ENCODE assay signal across 10 mouse cellular contexts in genomic region chr14:63066630-63067310, GRCm38 (mm10). TPM values are rescaled to one million over a fixed set of nuclear protein-coding genes. Genes with fewer than 3 reads are reported as not detected.
DNase-seq lines count a peak whose midpoint lies in the region; ATAC-seq and TF ChIP-seq lines count a peak whose summit lies in the region.
"Had no signal": no experiment of that assay in that cellular context is flagged by ENCODE, and none has a peak within 500 bp of the region (broad histone marks: within the 10 kb centered on the region; RNA-seq: fewer than 3 reads in every experiment).

No protein-coding gene starts in this region.

- H3K4me2 ChIP-seq in embryonic facial prominence, embryonic 11.5 days (ENCODE audit: low read depth, low read length): no peak overlapping the region
- H3K4me2 ChIP-seq in heart, embryonic 13.5 days: peak overlapping the region; percentile 62
- peak overlapping the region; percentile 31; the same call in 1 of the 2 replicates for H3K4me2 ChIP-seq in kidney, embryonic 15.5 days
- peak overlapping the region; percentile 73 for H3K4me2 ChIP-seq in myocyte (ENCODE audit: low read depth)
- H3K4me2 ChIP-seq: embryonic facial prominence, embryonic 12.5 days had no signal

- TF ChIP-seq POLR2A in liver, adult 2 months (IDR thresholded peaks at IDR 0.05; ENCODE audit: extremely low read depth, insufficient read depth, low read length): no peak
- TF ChIP-seq POLR2A in myocyte (IDR thresholded peaks at IDR 0.05; ENCODE audit: insufficient read length, low read depth): no peak

- H3K36me3 ChIP-seq in embryonic facial prominence, embryonic 11.5 days (replicated peaks; ENCODE audit: control insufficient read depth, insufficient read depth, low read depth, low read length): no peaks in the 10 kb centered on the region
- no peaks in the 10 kb centered on the region for H3K36me3 ChIP-seq in heart, embryonic 13.5 days
- no peaks in the 10 kb centered on the region for H3K36me3 ChIP-seq in kidney, embryonic 15.5 days
- H3K36me3 ChIP-seq in liver, adult 2 months (ENCODE audit: control insufficient read depth, insufficient read depth, low read length): no peaks in the 10 kb centered on the region
- H3K36me3 ChIP-seq in myocyte (ENCODE audit: control insufficient read depth, insufficient read depth): no peaks in the 10 kb centered on the region
- H3K36me3 ChIP-seq in splenic B cell, adult 2 months (ENCODE audit: control insufficient read depth, insufficient read depth, low read length, poor library complexity, severe bottlenecking): no peaks in the 10 kb centered on the region
- H3K36me3 ChIP-seq: embryonic facial prominence, embryonic 12.5 days had no signal

- WGBS in embryonic facial prominence, embryonic 11.5 days: 33% methylated on average over 16 of the region's 16 CpGs
- 9% methylated on average over 16 of the region's 16 CpGs for WGBS in heart, embryonic 13.5 days
- 33% methylated on average over 16 of the region's 16 CpGs for WGBS in kidney, embryonic 15.5 days
- 21% methylated on average over 16 of the region's 16 CpGs for WGBS in liver, adult 2 months

- no peaks in the 10 kb centered on the region for H3K4me1 ChIP-seq in embryonic facial prominence, embryonic 11.5 days (ENCODE audit: control insufficient read depth, insufficient read depth, low read length)
- peaks cover 76% of the 10 kb centered on the region for H3K4me1 ChIP-seq in heart, embryonic 13.5 days
- H3K4me1 ChIP-seq in kidney, embryonic 15.5 days: 0 out of 2 replicates have a peak, but pooled peaks cover 2% of the 10 kb centered on the region
- H3K4me1 ChIP-seq in liver, adult 2 months (ENCODE audit: control insufficient read depth, insufficient read depth, low read length): no peaks in the 10 kb centered on the region
- H3K4me1 ChIP-seq: embryonic facial prominence, embryonic 12.5 days had no signal

- no peak overlapping the region for H3ac ChIP-seq in myocyte (ENCODE audit: control insufficient read depth, insufficient read length)

- H3K27me3 ChIP-seq in embryonic facial prominence, embryonic 11.5 days (ENCODE audit: control insufficient read depth, insufficient read depth, low read length): no peaks in the 10 kb centered on the region
- no peaks in the 10 kb centered on the region for H3K27me3 ChIP-seq in heart, embryonic 13.5 days (replicated peaks)
- peaks cover 19% of the 10 kb centered on the region; the same call in 1 of the 2 replicates for H3K27me3 ChIP-seq in kidney, embryonic 15.5 days
- H3K27me3 ChIP-seq in liver, adult 2 months (ENCODE audit: control insufficient read depth, insufficient read depth, low read length): no peaks in the 10 kb centered on the region
- H3K27me3 ChIP-seq in myocyte (ENCODE audit: control insufficient read depth, insufficient read depth, insufficient read length): no peaks in the 10 kb centered on the region
- H3K27me3 ChIP-seq in splenic B cell, adult 2 months (ENCODE audit: control insufficient read depth, insufficient read depth, low read length, poor library complexity, severe bottlenecking): no peaks in the 10 kb centered on the region
- H3K27me3 ChIP-seq: embryonic facial prominence, embryonic 12.5 days had no signal

- ATAC-seq in embryonic facial prominence, embryonic 11.5 days (replicated peaks; ENCODE audit: insufficient number of reproducible peaks, low FRiP score, low TSS enrichment, low read depth): no peak
- ATAC-seq in heart, embryonic 13.5 days (ENCODE audit: extremely low read depth, insufficient number of reproducible peaks, low FRiP score, low TSS enrichment): no peak
- no peak for ATAC-seq in kidney, embryonic 15.5 days (replicated peaks; ENCODE audit: low FRiP score)

- H3K9ac ChIP-seq in embryonic facial prominence, embryonic 11.5 days (replicated peaks; ENCODE audit: low read length): no peak overlapping the region
- H3K9ac ChIP-seq in heart, embryonic 13.5 days: peak overlapping the region; percentile 70
- no peak overlapping the region for H3K9ac ChIP-seq in kidney, embryonic 15.5 days
- H3K9ac ChIP-seq in liver, adult 2 months (ENCODE audit: low read depth, low read length): no peak overlapping the region
- H3K9ac ChIP-seq: embryonic facial prominence, embryonic 12.5 days had no signal

- TF ChIP-seq CTCF in liver, adult 2 months (IDR thresholded peaks at IDR 0.05; ENCODE audit: low read depth, low read length): peak; percentile 58

- no peaks in the 10 kb centered on the region for H3K9me3 ChIP-seq in embryonic facial prominence, embryonic 11.5 days (replicated peaks; ENCODE audit: control insufficient read depth, low read length)
- H3K9me3 ChIP-seq in heart, embryonic 13.5 days: no peaks in the 10 kb centered on the region
- H3K9me3 ChIP-seq in kidney, embryonic 15.5 days (replicated peaks): no peaks in the 10 kb centered on the region
- H3K9me3 ChIP-seq: embryonic facial prominence, embryonic 12.5 days had no signal

- DNase-seq in CD4-positive helper T cell, adult 2 months (ENCODE audit: low read depth, low spot score): peak; percentile 65
- peak; percentile 77 for DNase-seq in adrenal gland, postnatal 25 days
- peak; percentile 81 for DNase-seq in embryonic facial prominence, embryonic 11.5 days (ENCODE audit: low spot score)
- DNase-seq in liver, adult 2 months (ENCODE audit: extremely low read depth, low read depth, low spot score): peak; percentile 43
- peak; percentile 74 for DNase-seq in splenic B cell, adult 2 months (ENCODE audit: low read depth, low spot score)

- no peaks in the 10 kb centered on the region for H3K79me2 ChIP-seq in liver, adult 2 months (ENCODE audit: control insufficient read depth, insufficient read depth, low read length)
- H3K79me2 ChIP-seq in myocyte (ENCODE audit: control insufficient read depth, insufficient read depth): no peaks in the 10 kb centered on the region

- no peak overlapping the region for H3K27ac ChIP-seq in embryonic facial prominence, embryonic 11.5 days (replicated peaks; ENCODE audit: low read depth, low read length)
- H3K27ac ChIP-seq in heart, embryonic 13.5 days (replicated peaks): peak overlapping the region; percentile 95
- no peak overlapping the region for H3K27ac ChIP-seq in kidney, embryonic 15.5 days
- 0 out of 2 replicates have a peak overlapping the region, but pooled peaks have one; percentile 1 for H3K27ac ChIP-seq in liver, adult 2 months (replicated peaks; ENCODE audit: insufficient read depth, low read depth, low read length)
- H3K27ac ChIP-seq: embryonic facial prominence, embryonic 12.5 days had no signal

- H3K4me3 ChIP-seq in embryonic facial prominence, embryonic 11.5 days (ENCODE audit: low read depth, low read length): no peak overlapping the region
- peak overlapping the region; percentile 33 for H3K4me3 ChIP-seq in heart, embryonic 13.5 days
- no peak overlapping the region for H3K4me3 ChIP-seq in kidney, embryonic 15.5 days (replicated peaks)
- no peak overlapping the region for H3K4me3 ChIP-seq in liver, adult 2 months (ENCODE audit: insufficient read depth, low read depth, low read length)
- H3K4me3 ChIP-seq in myocyte: no peak overlapping the region
- H3K4me3 ChIP-seq: embryonic facial prominence, embryonic 12.5 days had no signal

TF ChIP-seq in myocyte, 11 proteins besides CTCF, POLR2A, EP300 and RAD21:
- TF ChIP-seq USF1 (IDR thresholded peaks at IDR 0.05; ENCODE audit: low read depth) (peak; percentile 37), MYOD1 (IDR thresholded peaks at IDR 0.05; ENCODE audit: control insufficient read depth in 1 of 3, insufficient read length in 2 of 3, low read depth in 2 of 3) (no peak)

RNA-seq across cellular contexts. Expression of gene Defb30, which starts 17.0 kb away (rescaled TPM):
- not detected in 2 replicates for total RNA-seq in adrenal gland, postnatal 25 days (2021)
- polyA plus RNA-seq in embryonic facial prominence, embryonic 11.5 days (2014; fragmentation: Nextera tagmentation; extraction: Ambion mirVana): not detected in 2 replicates
- not detected in 2 replicates for polyA plus RNA-seq in heart, embryonic 13.5 days (2015; fragmentation: Nextera tagmentation; extraction: Ambion mirVana)
- not detected in 2 replicates for polyA plus RNA-seq in kidney, embryonic 15.5 days (2015; fragmentation: Nextera tagmentation; extraction: Ambion mirVana)
- not detected in 2 replicates for total RNA-seq in liver, adult 2 months (2014; rRNA removed)
- not detected in 2 replicates for polyA plus RNA-seq in liver, adult 2 months (2012; rRNA removed)
- not detected for polyA plus RNA-seq in myocyte (2012; fragmentation: generic; extraction: Trizol)
- polyA plus RNA-seq: embryonic facial prominence, embryonic 12.5 days; stomach, embryonic 14.5 days had no signal

RNA-seq across cellular contexts. Expression of gene Defb42, which starts 20.0 kb away (rescaled TPM):
- total RNA-seq in adrenal gland, postnatal 25 days (2021): 0.61 TPM in 1 of 2 replicates, not detected in the other
- not detected in 2 replicates for polyA plus RNA-seq in embryonic facial prominence, embryonic 11.5 days (2014; fragmentation: Nextera tagmentation; extraction: Ambion mirVana)
- 2.3 and 3.1 TPM in 2 replicates for polyA plus RNA-seq in heart, embryonic 13.5 days (2015; fragmentation: Nextera tagmentation; extraction: Ambion mirVana)
- 1.6 TPM in 2 replicates for polyA plus RNA-seq in kidney, embryonic 15.5 days (2015; fragmentation: Nextera tagmentation; extraction: Ambion mirVana)
- not detected in 2 replicates for total RNA-seq in liver, adult 2 months (2014; rRNA removed)
- polyA plus RNA-seq in liver, adult 2 months (2012; rRNA removed): not detected in 2 replicates
- 0.40 TPM for polyA plus RNA-seq in myocyte (2012; fragmentation: generic; extraction: Trizol)
- polyA plus RNA-seq: embryonic facial prominence, embryonic 12.5 days; stomach, embryonic 14.5 days had no signal

RNA-seq across cellular contexts. Expression of gene Defb43, which starts 55.2 kb away (rescaled TPM):
- total RNA-seq in adrenal gland, postnatal 25 days (2021): not detected in 2 replicates
- not detected in 2 replicates for polyA plus RNA-seq in embryonic facial prominence, embryonic 11.5 days (2014; fragmentation: Nextera tagmentation; extraction: Ambion mirVana)
- not detected in 2 replicates for polyA plus RNA-seq in heart, embryonic 13.5 days (2015; fragmentation: Nextera tagmentation; extraction: Ambion mirVana)
- polyA plus RNA-seq in kidney, embryonic 15.5 days (2015; fragmentation: Nextera tagmentation; extraction: Ambion mirVana): not detected in 2 replicates
- total RNA-seq in liver, adult 2 months (2014; rRNA removed): not detected in 2 replicates
- not detected in 2 replicates for polyA plus RNA-seq in liver, adult 2 months (2012; rRNA removed)
- not detected for polyA plus RNA-seq in myocyte (2012; fragmentation: generic; extraction: Trizol)
- polyA plus RNA-seq: embryonic facial prominence, embryonic 12.5 days; stomach, embryonic 14.5 days had no signal

Comparison
In these comparisons a context has a peak if more than half of its experiments do, and no peak if none do; other contexts are left out.
1. H3K27ac ChIP-seq: peak in heart, embryonic 13.5 days (single experiment) and liver, adult 2 months (single experiment); none in embryonic facial prominence, embryonic 11.5 days (single experiment) and kidney, embryonic 15.5 days (single experiment).
2. Peak in every context shown above with its lines, with median percentiles within 50 percentile points of each other: DNase-seq.